In the genomic region with DNA sequence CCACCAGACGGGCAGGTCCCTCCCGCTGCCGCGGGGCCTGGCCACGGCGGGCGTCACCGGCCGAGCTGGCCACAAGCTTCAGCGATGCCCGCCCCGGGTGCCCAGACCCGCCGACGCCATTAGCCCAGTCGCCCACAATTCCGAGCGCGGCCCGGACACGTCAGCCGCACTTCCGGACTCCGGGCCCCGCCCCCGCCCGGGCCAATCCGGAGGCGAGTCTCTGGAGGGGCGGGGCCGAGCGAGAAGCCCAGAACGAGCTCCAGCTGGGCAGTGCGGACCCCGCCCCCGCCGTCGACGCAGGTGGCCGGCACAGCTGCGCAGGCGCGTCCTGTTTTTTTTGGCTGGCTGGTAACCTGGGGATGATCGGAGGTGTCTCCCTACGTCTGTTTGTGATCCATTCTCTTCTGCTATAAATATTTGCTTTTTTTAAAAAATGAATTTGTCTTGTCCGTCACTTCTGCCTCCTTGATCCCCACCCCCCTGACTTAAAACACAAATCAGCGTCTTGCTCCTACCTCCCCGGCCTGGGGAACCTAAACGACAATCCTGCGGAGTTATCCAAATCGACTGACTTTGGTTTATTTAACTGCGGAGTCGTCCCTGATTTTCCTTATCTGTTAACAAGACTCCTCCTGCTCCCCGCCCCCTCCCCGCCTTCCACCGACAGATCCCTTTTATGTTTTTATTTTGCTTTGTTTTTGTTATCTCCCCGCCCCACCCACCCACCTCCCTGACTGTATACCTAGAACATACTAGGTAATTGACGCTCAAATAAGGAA, we compare ENCODE assay signal across 8 mouse cellular contexts. TPM values are rescaled to one million over a fixed set of nuclear protein-coding genes. Genes with fewer than 3 reads are reported as not detected.
DNase-seq lines count a peak whose midpoint lies in the region; ATAC-seq and TF ChIP-seq lines count a peak whose summit lies in the region.

A gene (minus strand): TSS at position 261 of the 779 bp plus-strand sequence.

- peaks cover 9% of the 10 kb centered on the region for H3K4me1 ChIP-seq in embryonic facial prominence, embryonic 13.5 days
- peaks cover 4% of the 10 kb centered on the region for H3K4me1 ChIP-seq in heart, adult 2 months (ENCODE audit: control insufficient read depth, insufficient read depth, low read length)
- peaks cover 21% of the 10 kb centered on the region for H3K4me1 ChIP-seq in limb, embryonic 13.5 days
- H3K4me1 ChIP-seq in midbrain, embryonic 16.5 days (ENCODE audit: control insufficient read depth, insufficient read depth, low read length), result peaks cover 13% of the 10 kb centered on the region

- H3K9ac ChIP-seq in embryonic facial prominence, embryonic 13.5 days, result peak within 1 kb of the TSS; percentile 94
- H3K9ac ChIP-seq in heart, adult 2 months (ENCODE audit: low read depth, low read length), result peak within 1 kb of the TSS; percentile 96
- peak within 1 kb of the TSS; percentile 93 for H3K9ac ChIP-seq in limb, embryonic 13.5 days
- peak within 1 kb of the TSS; percentile 94 for H3K9ac ChIP-seq in midbrain, embryonic 16.5 days (ENCODE audit: low read depth, low read length)

- peak; percentile 99 for ATAC-seq in embryonic facial prominence, embryonic 13.5 days (ENCODE audit: insufficient number of reproducible peaks, insufficient read depth, low FRiP score, low TSS enrichment, low read depth)
- peak; percentile 99 for ATAC-seq in limb, embryonic 13.5 days (ENCODE audit: low FRiP score, low read depth)
- peak; percentile 99 for ATAC-seq in midbrain, embryonic 16.5 days

- peaks cover 17% of the 10 kb centered on the region for H3K36me3 ChIP-seq in embryonic facial prominence, embryonic 13.5 days
- peaks cover 14% of the 10 kb centered on the region for H3K36me3 ChIP-seq in heart, adult 2 months (ENCODE audit: control insufficient read depth, insufficient read depth, low read length)
- peaks cover 16% of the 10 kb centered on the region for H3K36me3 ChIP-seq in limb, embryonic 13.5 days
- H3K36me3 ChIP-seq in midbrain, embryonic 16.5 days (ENCODE audit: control insufficient read depth, insufficient read depth, low read length), result no peaks in the 10 kb centered on the region

- TF ChIP-seq POLR2A in heart, adult 2 months (IDR thresholded peaks at IDR 0.05; ENCODE audit: insufficient read depth, low read depth, low read length), result peak; percentile 77

- DNase-seq in 3134 (ENCODE audit: extremely low read depth, insufficient read length, low spot score), result peak; percentile 94
- DNase-seq in adrenal gland, postnatal 36 days, result peak; percentile 98 to 100
- peak; percentile 97 to 99 for DNase-seq in heart, adult 2 months
- peak; percentile 96 to 97 for DNase-seq in kidney, adult 8-10 months
- DNase-seq in spleen, postnatal 10 days (ENCODE audit: low spot score in 2 of 2), result peak; percentile 92 to 99

- peak; percentile 57; the same call in 1 of the 2 replicates for TF ChIP-seq EP300 in heart, adult 2 months (IDR thresholded peaks at IDR 0.05; ENCODE audit: insufficient read depth, low read depth, low read length)

- no peaks in the 10 kb centered on the region for H3K27me3 ChIP-seq in embryonic facial prominence, embryonic 13.5 days
- H3K27me3 ChIP-seq in heart, adult 2 months (ENCODE audit: control insufficient read depth, insufficient read depth, low read length), result no peaks in the 10 kb centered on the region
- H3K27me3 ChIP-seq in limb, embryonic 13.5 days, result no peaks in the 10 kb centered on the region
- H3K27me3 ChIP-seq in midbrain, embryonic 16.5 days (ENCODE audit: control insufficient read depth, insufficient read depth, low read depth, low read length), result no peaks in the 10 kb centered on the region

- under 1% methylated on average over 42 of the region's 58 CpGs for WGBS in embryonic facial prominence, embryonic 13.5 days
- WGBS in heart, adult 2 months, result under 1% methylated on average over 58 of the region's 58 CpGs
- under 1% methylated on average over 58 of the region's 58 CpGs for WGBS in limb, embryonic 13.5 days
- WGBS in midbrain, embryonic 16.5 days, result under 1% methylated on average over 58 of the region's 58 CpGs

- H3K4me3 ChIP-seq in embryonic facial prominence, embryonic 13.5 days, result peak within 1 kb of the TSS; percentile 98
- H3K4me3 ChIP-seq in heart, adult 2 months, result peak within 1 kb of the TSS; percentile 69
- peak within 1 kb of the TSS; percentile 99 for H3K4me3 ChIP-seq in limb, embryonic 13.5 days
- H3K4me3 ChIP-seq in midbrain, embryonic 16.5 days (ENCODE audit: low read depth, low read length), result peak within 1 kb of the TSS; percentile 92

- no peaks in the 10 kb centered on the region for H3K9me3 ChIP-seq in embryonic facial prominence, embryonic 13.5 days
- no peaks in the 10 kb centered on the region; the same call in 1 of the 2 replicates for H3K9me3 ChIP-seq in limb, embryonic 13.5 days
- H3K9me3 ChIP-seq in midbrain, embryonic 16.5 days (replicated peaks; ENCODE audit: control insufficient read depth, low read length, poor library complexity, severe bottlenecking), result no peaks in the 10 kb centered on the region

- H3K79me2 ChIP-seq in heart, adult 2 months (replicated peaks; ENCODE audit: control insufficient read depth, insufficient read depth, low read length), result peaks cover 4% of the 10 kb centered on the region; the same call in 1 of the 2 replicates

- peak within 1 kb of the TSS; percentile 78 for H3K27ac ChIP-seq in embryonic facial prominence, embryonic 13.5 days
- peak within 1 kb of the TSS; percentile 93 for H3K27ac ChIP-seq in heart, adult 2 months
- H3K27ac ChIP-seq in limb, embryonic 13.5 days, result peak within 1 kb of the TSS; percentile 70
- peak within 1 kb of the TSS; percentile 84 for H3K27ac ChIP-seq in midbrain, embryonic 16.5 days (ENCODE audit: low read length)

- intact Hi-C loops in heart, adult 2 months (cut with DNase I), result loop anchor here (5.0 kb wide), 1 partner anchor 49 kb away; no protein-coding TSS in a partner anchor

- no peak for TF ChIP-seq CTCF in heart, adult 2 months (IDR thresholded peaks at IDR 0.05)

- H3K4me2 ChIP-seq in embryonic facial prominence, embryonic 13.5 days, result peak within 1 kb of the TSS; percentile 81
- peak within 1 kb of the TSS; percentile 83 for H3K4me2 ChIP-seq in limb, embryonic 13.5 days (replicated peaks)
- peak within 1 kb of the TSS; percentile 86 for H3K4me2 ChIP-seq in midbrain, embryonic 16.5 days (ENCODE audit: low read length)

RNA-seq across cellular contexts. Expression of the gene that starts here (rescaled TPM):
- total RNA-seq in adrenal gland, postnatal 36 days (2021), result 10 to 100 TPM; 79.9 to 92.2 TPM
- polyA plus RNA-seq in embryonic facial prominence, embryonic 13.5 days (2015; fragmentation: Nextera tagmentation; extraction: Ambion mirVana), result 32.4 and 38.2 TPM in 2 replicates
- 10 to 100 TPM; 35.7 to 39.5 TPM for total RNA-seq in heart, adult 2 months (2021)
- polyA plus RNA-seq in heart, adult 2 months (2012; rRNA removed), result 29.0 and 33.7 TPM in 2 replicates
- 32.0 and 32.1 TPM in 2 replicates for polyA plus RNA-seq in limb, embryonic 13.5 days (2015; fragmentation: Nextera tagmentation; extraction: Ambion mirVana)
- polyA plus RNA-seq in midbrain, embryonic 16.5 days (2015; fragmentation: Nextera tagmentation; extraction: Ambion mirVana), result 23.2 and 24.0 TPM in 2 replicates

Comparison
In these comparisons a context has a peak if more than half of its experiments do, and no peak if none do; other contexts are left out.
1. Peak in every context shown above with its lines: DNase-seq, ATAC-seq, H3K4me3 ChIP-seq and H3K27ac ChIP-seq.